Mouse (Mus musculus) heart, embryonic 16.5 days (tissue): ENCODE results near the gene Chst11. TPM values are rescaled to one million over a fixed set of nuclear protein-coding genes. Genes with fewer than 3 reads are reported as not detected.
A peak's percentile ranks its signal among the peaks of the same experiment; 100 is the strongest.

Source experiments
- ATAC-seq: fragments of 200-750 bp; cut with Nextera tagmentation; replicated peaks from 2 replicates; pipeline ENCODE4 v1.8.0; 2017; ENCODE audit warnings: moderate number of reproducible peaks; ENCODE audit not compliant: insufficient read depth, low FRiP score; ENCODE audit errors: extremely low read depth
- H3K27ac ChIP-seq: fragments of 300-500 bp; sonication (generic); 2 replicates; pipeline ENCODE4 v1.5.1; 2014; ENCODE audit warnings: mild to moderate bottlenecking, low read length, control low read depth, moderate library complexity
- H3K27me3 ChIP-seq: fragments of 300-500 bp; sonication (generic); 2 replicates; pipeline ENCODE4 v1.6.1; 2014; ENCODE audit warnings: low read length, mixed read lengths; ENCODE audit not compliant: control insufficient read depth, insufficient read depth
- H3K36me3 ChIP-seq: fragments of 300-500 bp; sonication (generic); 2 replicates; pipeline ENCODE4 v1.6.1; 2014; ENCODE audit not compliant: control insufficient read depth, insufficient read depth
- H3K4me1 ChIP-seq: fragments of 300-500 bp; sonication (generic); 2 replicates; pipeline ENCODE4 v1.6.1; 2014; ENCODE audit warnings: low read length, mixed read lengths; ENCODE audit not compliant: control insufficient read depth, insufficient read depth
- H3K4me2 ChIP-seq: fragments of 300-500 bp; sonication (generic); 2 replicates; pipeline ENCODE4 v1.6.1; 2014; ENCODE audit warnings: low read depth, mild to moderate bottlenecking, control low read depth, low read length
- H3K4me3 ChIP-seq: fragments of 300-500 bp; sonication (generic); 2 replicates; pipeline ENCODE4 v1.5.1; 2014; ENCODE audit warnings: mild to moderate bottlenecking, control low read depth, low read length
- H3K9ac ChIP-seq: fragments of 300-500 bp; sonication (generic); 2 replicates; pipeline ENCODE4 v1.6.1; 2014; ENCODE audit warnings: low read length, control low read depth
- H3K9me3 ChIP-seq: fragments of 300-500 bp; sonication (generic); replicated peaks from 2 replicates; pipeline ENCODE4 v1.6.1; 2016; ENCODE audit warnings: low read length; ENCODE audit not compliant: control insufficient read depth
- WGBS: fragments of 180-500 bp; shearing (Covaris S2); extraction: QIAGEN DNeasy Blood & Tissue Kit; methylation state at CpG from one replicate; pipeline ENCODE4 v1.1.7; 2014; 5-methylcytosine and 5-hydroxymethylcytosine counted together
- polyA plus RNA-seq: library from polyadenylated mRNA; unstranded; fragments of >200 nt; fragmentation: Nextera tagmentation; extraction: Ambion mirVana; gene quantifications from 2 replicates; pipeline ENCODE4 v1.2.1, GENCODE M21; 2015

Gene Chst11
- polyA plus RNA-seq, 1 experiment from 2014 or later, result 2.6 TPM

DNA sequence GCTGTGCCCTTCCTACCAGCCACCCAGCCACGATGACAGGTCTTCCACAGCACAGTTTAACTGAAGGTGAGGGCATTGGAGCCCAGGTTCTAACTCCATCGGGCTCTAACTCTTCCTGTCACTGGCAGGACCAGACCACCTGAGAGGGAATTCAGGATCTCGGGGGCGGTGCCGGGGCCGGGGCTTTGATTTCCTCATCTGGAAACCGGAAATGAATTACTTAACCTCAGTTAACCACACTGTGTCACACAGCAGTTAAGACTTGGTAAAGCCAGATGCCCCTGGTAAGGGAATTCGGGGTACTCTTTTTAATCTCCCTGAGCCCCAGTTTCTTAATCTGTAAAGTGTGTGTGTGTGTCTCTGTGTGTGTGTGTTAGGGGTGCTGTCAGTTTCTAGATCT lies 115.6 kb downstream of the Chst11 start:
- 54% methylated on average over 8 of the region's 8 CpGs for WGBS
- no peak for ATAC-seq
- Histone ChIP-seq H3K4me3 (no peak overlapping the region), H3K27me3 (no peaks in the 10 kb centered on the region), H3K9me3 (no peaks in the 10 kb centered on the region), H3K9ac (no peak overlapping the region), H3K36me3 (no peaks in the 10 kb centered on the region), H3K4me2 (no peak overlapping the region), H3K27ac (no peak overlapping the region), H3K4me1 (peaks cover 23% of the 10 kb centered on the region)

DNA sequence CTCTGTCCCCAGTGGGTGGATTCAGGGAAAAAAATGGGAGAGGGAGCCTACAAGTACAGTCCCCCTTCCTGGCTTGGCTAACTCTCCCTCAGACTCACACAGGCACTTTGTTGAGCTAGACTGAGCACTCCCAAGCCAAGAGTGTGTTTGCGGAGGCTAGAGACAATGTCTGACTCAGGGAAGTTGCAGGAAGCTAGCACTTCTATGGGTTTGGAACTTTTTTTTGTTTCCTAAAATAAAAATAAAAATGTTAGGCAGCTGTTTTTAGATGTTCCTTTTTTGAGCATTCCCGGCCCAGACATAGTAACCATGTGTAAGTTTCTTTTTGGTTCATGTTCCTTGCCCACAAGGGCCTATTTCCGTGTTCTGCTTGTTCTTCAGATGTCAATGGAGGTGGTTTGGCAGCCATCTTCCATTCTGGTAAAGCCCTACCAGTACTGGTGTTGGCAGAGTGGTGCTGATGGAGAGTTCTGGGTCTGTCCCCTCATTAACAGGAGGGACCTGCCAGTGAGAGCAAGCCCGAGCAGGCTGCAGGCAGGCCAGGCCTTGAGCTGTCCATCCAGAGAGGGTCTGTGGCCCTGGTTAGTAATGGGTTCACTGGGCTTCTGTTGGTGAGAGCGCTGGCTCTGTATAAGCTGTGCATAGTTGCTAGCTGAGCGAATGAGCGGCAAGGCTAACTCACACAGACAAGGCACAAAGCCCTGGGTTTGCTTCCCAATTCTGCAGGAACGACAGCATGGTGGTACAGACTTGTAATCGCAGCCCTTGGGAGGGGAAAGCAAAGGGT lies 116.3 kb downstream of the Chst11 start:
- Histone ChIP-seq H3K4me1 (peaks cover 16% of the 10 kb centered on the region), H3K4me3 (no peak overlapping the region), H3K4me2 (no peak overlapping the region), H3K36me3 (no peaks in the 10 kb centered on the region), H3K9ac (no peak overlapping the region), H3K9me3 (no peaks in the 10 kb centered on the region), H3K27ac (no peak overlapping the region), H3K27me3 (no peaks in the 10 kb centered on the region)
- 86% methylated on average over 9 of the region's 9 CpGs for WGBS
- ATAC-seq, result 0 out of 2 replicates have a peak, but pooled peaks have one; percentile 11

DNA sequence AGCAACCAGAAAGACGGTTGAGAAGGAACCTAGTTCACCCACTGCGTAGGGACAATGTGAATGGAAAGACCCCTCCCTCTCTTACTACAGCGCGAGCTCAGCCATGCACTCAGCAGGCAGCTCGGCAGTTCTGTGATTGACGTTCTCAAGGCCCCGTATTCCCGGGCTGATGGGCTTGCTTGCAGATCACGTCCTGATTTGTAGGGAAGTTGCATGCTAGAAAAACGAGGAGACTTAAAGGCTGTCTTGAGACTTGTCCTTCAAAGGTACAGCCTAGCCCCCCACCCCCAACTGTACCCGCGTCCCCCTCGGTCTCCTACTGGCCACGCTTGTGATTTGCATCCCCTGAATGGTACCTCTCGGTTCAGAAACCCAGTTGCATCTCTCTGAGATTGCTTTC lies 117.4 kb downstream of the Chst11 start:
- Histone ChIP-seq H3K4me1 (peaks cover 19% of the 10 kb centered on the region), H3K36me3 (no peaks in the 10 kb centered on the region), H3K9me3 (no peaks in the 10 kb centered on the region), H3K9ac (no peak overlapping the region), H3K4me2 (no peak overlapping the region), H3K4me3 (no peak overlapping the region), H3K27me3 (no peaks in the 10 kb centered on the region), H3K27ac (no peak overlapping the region)
- 47% methylated on average over 15 of the region's 15 CpGs for WGBS
- no peak for ATAC-seq

DNA sequence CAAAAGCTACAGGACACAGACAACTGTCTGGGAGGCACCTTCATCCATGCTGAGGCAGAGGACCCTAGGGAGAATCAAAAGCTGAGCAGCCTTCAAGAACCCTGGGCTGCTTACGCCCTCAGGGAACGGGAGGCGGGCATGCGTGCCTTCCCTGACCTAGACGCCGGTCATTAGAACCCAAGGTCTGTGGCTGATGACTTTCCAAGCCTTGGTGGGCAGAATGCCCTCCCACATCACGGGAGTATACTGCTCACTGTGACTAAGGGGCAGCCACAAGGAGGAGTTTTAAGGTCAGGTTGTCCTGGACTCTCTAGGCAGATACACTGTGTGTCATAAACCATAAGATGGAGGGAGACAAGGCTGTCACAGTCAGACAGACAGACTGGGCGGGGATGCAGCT lies 118.9 kb downstream of the Chst11 start:
- H3K4me1 ChIP-seq, result peaks cover 25% of the 10 kb centered on the region
- H3K36me3 ChIP-seq, result no peaks in the 10 kb centered on the region
- no peak overlapping the region for H3K4me2 ChIP-seq
- H3K9ac ChIP-seq, result no peak overlapping the region
- no peak for ATAC-seq
- 93% methylated on average over 8 of the region's 8 CpGs for WGBS
- no peaks in the 10 kb centered on the region for H3K27me3 ChIP-seq
- no peaks in the 10 kb centered on the region for H3K9me3 ChIP-seq
- H3K4me3 ChIP-seq, result no peak overlapping the region
- no peak overlapping the region for H3K27ac ChIP-seq

DNA sequence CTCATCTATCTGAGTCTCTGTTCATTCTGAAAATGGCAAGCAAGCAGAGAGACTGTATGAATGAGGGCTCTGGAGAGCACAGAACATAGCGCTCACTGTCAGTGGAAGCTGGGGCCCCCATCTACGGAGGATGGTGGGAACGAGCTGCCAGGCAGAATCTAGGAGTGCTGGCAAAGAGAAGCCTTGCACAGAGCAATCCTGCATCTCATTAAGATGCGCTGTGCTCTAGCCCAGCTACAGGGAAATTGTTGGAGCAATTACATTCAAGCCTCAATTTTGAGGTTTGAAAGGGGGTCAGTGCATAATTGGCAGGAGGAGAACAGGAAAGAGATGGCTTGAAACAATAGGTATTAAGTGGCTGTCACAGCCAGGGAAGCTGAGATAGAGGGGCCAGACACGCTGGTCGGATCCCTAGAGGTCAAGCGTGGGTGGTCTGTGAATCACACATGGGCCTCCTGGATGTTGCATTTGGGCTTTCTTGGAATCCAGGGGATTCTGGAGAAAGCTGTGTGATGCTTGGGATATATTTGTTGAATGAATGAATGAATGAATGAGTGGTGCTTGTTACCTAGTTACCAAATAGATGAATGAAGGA lies 121.0 kb downstream of the Chst11 start:
- Histone ChIP-seq H3K4me3 (no peak overlapping the region), H3K4me1 (peaks cover 23% of the 10 kb centered on the region), H3K4me2 (no peak overlapping the region), H3K27me3 (no peaks in the 10 kb centered on the region), H3K9me3 (no peaks in the 10 kb centered on the region), H3K9ac (no peak overlapping the region), H3K36me3 (no peaks in the 10 kb centered on the region), H3K27ac (no peak overlapping the region)
- 69% methylated on average over 7 of the region's 7 CpGs for WGBS
- ATAC-seq, result no peak

DNA sequence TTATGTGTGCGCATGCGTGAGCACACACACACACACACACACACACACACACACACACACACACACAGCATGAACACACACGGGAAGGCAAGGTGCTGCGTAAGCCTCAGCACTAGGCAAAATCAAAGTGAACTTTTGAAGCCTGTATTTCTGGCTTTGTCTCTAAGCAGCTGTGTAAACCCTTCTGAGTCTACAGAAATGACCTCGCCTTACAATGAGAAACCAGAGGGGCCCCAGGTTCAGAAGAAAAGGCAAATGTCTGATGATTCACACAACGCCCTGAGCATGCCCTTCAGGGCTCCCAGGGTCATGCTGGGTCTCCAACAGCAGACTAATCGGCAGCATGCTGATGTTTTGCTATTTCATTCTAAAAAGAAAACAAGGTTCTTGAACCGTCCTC lies 122.1 kb downstream of the Chst11 start:
- 63% methylated on average over 8 of the region's 8 CpGs for WGBS
- Histone ChIP-seq H3K4me1 (peaks cover 19% of the 10 kb centered on the region; the same call in 1 of the 2 replicates), H3K36me3 (no peaks in the 10 kb centered on the region), H3K9me3 (no peaks in the 10 kb centered on the region), H3K9ac (no peak overlapping the region), H3K4me3 (no peak overlapping the region), H3K27ac (no peak overlapping the region), H3K27me3 (no peaks in the 10 kb centered on the region), H3K4me2 (no peak overlapping the region)
- ATAC-seq, result no peak

DNA sequence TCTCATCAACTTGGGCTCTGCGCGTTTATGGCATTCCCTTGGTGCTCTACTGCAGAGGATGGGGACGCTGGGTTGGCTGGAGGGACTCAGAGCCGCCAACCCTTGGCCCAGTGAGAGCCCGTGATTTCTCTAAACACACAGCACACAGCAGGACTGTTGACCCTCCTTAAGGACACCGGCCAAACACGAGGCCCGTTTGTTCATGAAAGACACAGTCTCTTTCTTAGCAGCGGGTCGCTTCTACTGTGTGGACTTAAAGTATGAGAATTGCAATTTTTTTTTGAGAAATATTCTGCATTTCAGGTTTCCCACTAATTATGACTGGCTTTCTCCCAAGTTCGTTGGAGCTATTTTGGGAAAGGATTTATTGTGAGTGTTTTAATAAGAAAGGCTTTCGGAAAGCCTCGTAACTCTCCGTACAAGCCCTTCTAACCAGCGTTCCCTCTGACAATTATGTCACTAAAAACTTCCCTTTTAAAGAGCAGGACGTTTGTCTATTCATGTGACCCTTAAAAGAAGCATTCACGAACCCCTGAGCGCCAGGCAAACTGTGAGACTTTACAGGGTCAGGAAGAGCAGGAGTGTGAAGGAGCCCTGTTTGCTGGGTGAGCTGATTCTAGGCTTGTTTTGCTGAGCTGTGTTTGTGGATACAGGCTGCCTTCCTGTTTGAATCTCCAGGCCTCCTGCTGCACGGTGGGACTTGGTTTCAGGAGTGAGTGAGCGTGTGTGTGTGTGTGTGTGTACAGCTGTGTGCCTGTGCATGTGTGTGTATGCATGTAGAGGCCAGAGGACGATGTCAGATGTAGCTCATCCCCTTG lies 122.8 kb downstream of the Chst11 start:
- H3K27me3 ChIP-seq, result no peaks in the 10 kb centered on the region
- no peaks in the 10 kb centered on the region for H3K9me3 ChIP-seq
- 65% methylated on average over 21 of the region's 21 CpGs for WGBS
- H3K4me2 ChIP-seq, result no peak overlapping the region
- no peaks in the 10 kb centered on the region for H3K36me3 ChIP-seq
- no peak overlapping the region for H3K4me3 ChIP-seq
- peak overlapping the region; percentile 16; the same call in 1 of the 2 replicates for H3K27ac ChIP-seq
- peaks cover 22% of the 10 kb centered on the region for H3K4me1 ChIP-seq
- ATAC-seq, result no peak
- H3K9ac ChIP-seq, result no peak overlapping the region

DNA sequence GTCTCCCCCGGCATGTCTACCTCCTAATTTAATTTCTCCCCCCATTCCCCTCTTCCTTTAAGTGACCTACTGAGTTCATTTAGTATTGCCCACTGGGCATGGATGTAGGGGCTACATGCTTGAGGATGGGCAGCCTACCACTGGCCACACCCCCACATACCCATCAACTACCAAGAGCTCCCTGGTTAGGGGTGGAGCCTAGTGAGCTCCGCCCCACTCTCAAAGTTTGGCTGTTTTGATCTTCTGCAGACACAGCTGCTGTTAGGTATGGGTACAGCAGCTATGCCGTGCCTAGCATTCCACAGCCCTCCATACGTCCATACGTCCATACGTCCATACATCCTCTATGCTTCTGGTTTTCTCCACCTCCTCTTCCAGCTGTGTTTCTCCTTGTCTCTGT lies 123.6 kb downstream of the Chst11 start:
- Histone ChIP-seq H3K4me3 (no peak overlapping the region), H3K27ac (no peak overlapping the region), H3K9ac (no peak overlapping the region), H3K4me1 (peaks cover 22% of the 10 kb centered on the region), H3K9me3 (no peaks in the 10 kb centered on the region), H3K27me3 (no peaks in the 10 kb centered on the region), H3K36me3 (no peaks in the 10 kb centered on the region), H3K4me2 (no peak overlapping the region)
- ATAC-seq, result 0 out of 2 replicates have a peak, but pooled peaks have one; percentile 3
- WGBS, result 88% methylated on average over 6 of the region's 6 CpGs

DNA sequence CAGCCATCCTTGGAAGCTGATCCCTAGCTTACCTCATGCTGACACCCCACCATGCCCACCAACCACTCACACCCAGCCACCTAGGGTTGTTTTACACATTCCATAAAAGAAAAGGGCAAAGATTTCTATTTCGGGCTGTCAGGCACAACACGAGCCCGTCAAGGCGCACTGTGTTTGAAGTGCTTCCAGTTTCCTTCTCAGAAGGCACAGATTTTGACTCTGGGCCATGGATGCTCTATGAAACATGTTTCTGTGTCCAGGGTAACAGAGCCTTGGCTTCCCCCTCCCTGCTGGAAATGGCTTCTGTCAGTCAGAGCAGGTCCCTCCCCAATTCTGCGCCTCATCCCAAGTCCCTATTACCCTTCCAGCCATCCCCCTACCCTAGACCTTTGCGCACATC lies 125.7 kb downstream of the Chst11 start:
- WGBS, result 61% methylated on average over 6 of the region's 6 CpGs
- no peak for ATAC-seq
- H3K4me3 ChIP-seq, result no peak overlapping the region

More for the DNA sequence above, 125.7 kb downstream of the Chst11 start:
- no peaks in the 10 kb centered on the region for H3K36me3 ChIP-seq
- no peaks in the 10 kb centered on the region for H3K9me3 ChIP-seq
- no peak overlapping the region for H3K27ac ChIP-seq
- peaks cover 26% of the 10 kb centered on the region for H3K4me1 ChIP-seq
- H3K9ac ChIP-seq, result no peak overlapping the region
- no peaks in the 10 kb centered on the region for H3K27me3 ChIP-seq
- no peak overlapping the region for H3K4me2 ChIP-seq
